Mouse (Mus musculus): Measurements from ENCODE around the gene Macrod2.

The Macrod2 gene

DNA sequence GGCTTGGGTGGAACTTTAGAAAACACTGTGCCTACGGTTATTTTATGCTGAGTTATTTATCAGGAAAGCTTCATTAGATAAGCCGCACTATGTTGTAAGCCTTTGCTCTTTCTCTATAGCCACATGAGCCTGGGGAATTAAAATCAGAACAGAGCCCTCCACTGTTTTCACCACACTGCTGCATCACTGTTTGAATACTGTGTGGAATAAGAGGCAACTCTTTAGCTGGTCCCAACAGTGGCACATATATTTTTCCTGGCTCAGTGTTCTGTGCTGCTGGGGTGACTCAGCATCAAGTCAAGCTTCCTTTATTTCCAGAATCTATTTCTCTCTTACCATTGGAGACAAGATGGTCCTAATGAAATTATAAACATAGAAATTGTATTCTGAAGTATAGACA, 1481.8 kb downstream of the Macrod2 start:
- DNase-seq: no peak

- DNase-seq: no peak
These were observed 1483.4 kb downstream of the Macrod2 start for GRCm38 (mm10) chr2:141878473-141878872.

DNA sequence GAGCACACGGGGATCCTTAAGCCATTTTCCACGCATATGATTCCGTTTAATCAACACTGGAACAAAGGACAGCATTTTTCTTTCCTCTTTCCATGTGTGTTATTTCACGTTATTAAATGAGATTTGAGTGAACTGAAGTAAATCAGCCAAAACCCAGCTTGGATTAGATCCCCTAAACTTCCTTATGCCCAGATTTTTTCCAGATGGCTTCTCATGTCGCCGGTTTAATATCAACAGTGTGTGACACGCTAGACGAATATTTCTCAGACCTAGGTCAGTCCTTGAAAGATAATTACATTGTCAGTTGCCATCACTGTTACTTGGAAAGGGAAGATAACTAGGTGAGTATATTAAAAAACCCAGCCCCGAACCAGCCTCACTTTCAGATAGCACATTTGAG, 1484.6 kb downstream of the Macrod2 start:
- DNase-seq: no peak

GRCm38 (mm10) chr2:141886694-141887474, 1491.8 kb downstream of the Macrod2 start:
- no peak for DNase-seq

DNA sequence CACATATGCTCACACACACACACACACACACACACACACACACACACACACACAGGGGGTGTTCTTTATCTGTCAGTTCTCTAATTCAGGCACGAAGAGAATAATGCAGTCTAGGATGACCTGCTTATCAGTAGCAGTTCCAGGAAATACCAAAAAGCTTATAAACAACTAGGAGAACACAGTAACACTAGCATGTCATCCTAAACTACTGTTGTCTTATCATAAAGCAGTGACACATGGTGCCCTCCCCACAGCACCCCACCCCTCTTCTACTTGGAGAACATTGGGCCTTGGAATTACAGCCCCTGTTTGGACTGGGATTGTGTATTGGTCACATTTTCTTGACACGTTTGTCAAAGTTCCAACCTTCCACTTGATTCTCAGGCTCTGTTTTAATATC, 1494.4 kb downstream of the Macrod2 start:
- DNase-seq: no peak

GRCm38 (mm10) chr2:141897951-141898350, 1502.8 kb downstream of the Macrod2 start:
- DNase-seq: no peak

GRCm38 (mm10) chr2:141911831-141912447, 1516.8 kb downstream of the Macrod2 start:
- DNase-seq: no peak

GRCm38 (mm10) chr2:141913486-141913885, 1518.4 kb downstream of the Macrod2 start:
- no peak for DNase-seq

DNA sequence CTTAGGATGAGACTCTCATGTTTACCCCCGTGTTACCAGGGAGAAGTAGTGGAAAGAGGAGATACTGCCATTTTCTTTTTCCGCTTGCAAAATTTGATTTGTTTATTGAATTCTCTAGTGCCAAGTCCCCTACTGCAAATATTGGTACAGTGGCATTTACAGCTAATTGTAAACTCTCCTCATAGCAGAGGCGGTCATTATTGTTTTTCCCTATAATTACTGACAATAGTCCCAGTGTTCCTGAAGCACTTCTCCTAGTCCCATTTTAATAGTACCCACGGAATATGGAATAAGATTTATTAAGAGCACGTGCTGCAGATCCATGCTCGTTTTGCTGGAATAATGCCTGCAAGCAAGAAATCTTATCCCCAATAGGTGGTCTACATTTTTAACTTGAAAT, 1518.8 kb downstream of the Macrod2 start:
- DNase-seq: no peak

GRCm38 (mm10) chr2:141920377-141920992, 1525.4 kb downstream of the Macrod2 start:
- DNase-seq: no peak

DNA sequence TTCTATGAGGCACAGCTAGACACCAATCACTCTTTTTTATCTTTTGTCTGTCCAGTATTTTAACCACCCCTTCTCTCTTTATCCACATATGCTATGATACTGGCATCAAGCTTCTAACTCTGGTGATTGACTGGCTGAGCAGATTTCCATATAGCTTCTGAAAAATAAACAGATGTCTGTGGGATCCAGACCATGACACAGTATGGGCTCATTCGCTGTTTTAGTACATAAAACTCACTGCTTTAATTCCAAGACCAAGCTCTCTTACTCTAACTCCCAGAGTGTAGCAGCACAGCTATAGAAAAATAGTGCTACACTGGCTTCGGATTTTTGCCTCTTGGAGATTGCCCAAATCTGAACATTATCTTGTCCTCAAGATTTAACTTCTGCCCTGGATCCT, 1540.0 kb downstream of the Macrod2 start:
- no peak for DNase-seq

- no peak for DNase-seq
These were observed 1559.7 kb downstream of the Macrod2 start for GRCm38 (mm10) chr2:141954795-141955194.

- DNase-seq: no peak
These were observed 1560.1 kb downstream of the Macrod2 start for GRCm38 (mm10) chr2:141955197-141955596.

DNA sequence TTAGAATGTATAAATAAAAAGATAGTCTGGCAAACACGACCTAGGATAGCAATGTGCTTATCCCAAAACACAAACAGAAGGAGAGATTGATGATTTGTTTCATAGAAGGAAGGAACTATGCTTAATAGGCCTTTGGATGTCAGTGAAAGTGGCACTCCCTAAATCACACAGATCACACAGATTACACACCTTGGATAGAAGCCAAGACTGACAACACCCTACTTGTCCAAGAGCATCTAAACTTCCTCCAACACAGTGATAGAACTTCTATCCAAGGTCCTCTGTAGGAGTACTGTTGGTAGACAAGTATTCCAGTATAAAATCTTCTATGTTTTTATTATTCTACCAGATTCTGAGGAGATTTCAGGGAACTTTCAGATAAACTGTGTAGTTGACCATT, 1567.8 kb downstream of the Macrod2 start:
- DNase-seq: no peak

- DNase-seq: no peak
These were observed 1588.7 kb downstream of the Macrod2 start for GRCm38 (mm10) chr2:141983664-141984395.

DNA sequence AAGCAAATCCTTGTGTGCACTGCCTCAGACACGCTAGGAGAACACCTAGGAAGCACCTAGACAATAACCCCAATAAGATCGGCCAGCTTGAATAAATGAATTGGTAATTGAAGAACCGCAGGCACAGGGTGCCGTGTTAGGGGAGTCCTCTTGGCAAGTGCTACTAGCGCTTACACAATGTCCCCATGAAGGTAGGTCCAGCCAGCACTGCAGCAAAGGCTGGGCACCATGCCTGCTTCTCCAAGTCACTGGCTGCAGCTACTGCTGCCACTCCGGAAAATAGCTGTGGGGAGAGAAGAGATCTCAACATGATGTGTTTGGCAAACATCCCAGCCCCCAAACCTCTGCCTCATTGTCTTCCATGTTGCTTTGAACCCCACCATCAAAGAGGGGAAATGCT, 1603.8 kb downstream of the Macrod2 start:
- peak; percentile 29 for DNase-seq

GRCm38 (mm10) chr2:142024534-142025155, 1629.5 kb downstream of the Macrod2 start:
- no peak for DNase-seq

DNA sequence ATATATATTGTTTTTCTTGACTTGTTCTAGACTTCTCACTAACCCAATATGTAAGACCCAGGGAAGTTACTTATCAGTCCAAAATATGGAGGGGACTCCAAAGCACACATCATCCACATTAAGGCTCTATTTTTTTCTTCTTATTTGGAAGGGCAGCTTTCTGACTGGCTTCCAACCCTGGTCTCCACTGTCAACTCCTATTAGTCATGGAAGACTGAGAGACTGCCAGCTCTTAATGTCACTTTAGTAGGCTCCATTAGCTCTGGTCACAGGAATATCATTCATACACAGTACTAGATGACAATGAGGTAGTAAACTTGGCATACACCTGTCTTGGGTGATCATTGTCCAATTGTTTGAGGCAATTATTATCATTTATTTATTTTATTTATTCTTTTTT, 1631.6 kb downstream of the Macrod2 start:
- no peak for DNase-seq

DNA sequence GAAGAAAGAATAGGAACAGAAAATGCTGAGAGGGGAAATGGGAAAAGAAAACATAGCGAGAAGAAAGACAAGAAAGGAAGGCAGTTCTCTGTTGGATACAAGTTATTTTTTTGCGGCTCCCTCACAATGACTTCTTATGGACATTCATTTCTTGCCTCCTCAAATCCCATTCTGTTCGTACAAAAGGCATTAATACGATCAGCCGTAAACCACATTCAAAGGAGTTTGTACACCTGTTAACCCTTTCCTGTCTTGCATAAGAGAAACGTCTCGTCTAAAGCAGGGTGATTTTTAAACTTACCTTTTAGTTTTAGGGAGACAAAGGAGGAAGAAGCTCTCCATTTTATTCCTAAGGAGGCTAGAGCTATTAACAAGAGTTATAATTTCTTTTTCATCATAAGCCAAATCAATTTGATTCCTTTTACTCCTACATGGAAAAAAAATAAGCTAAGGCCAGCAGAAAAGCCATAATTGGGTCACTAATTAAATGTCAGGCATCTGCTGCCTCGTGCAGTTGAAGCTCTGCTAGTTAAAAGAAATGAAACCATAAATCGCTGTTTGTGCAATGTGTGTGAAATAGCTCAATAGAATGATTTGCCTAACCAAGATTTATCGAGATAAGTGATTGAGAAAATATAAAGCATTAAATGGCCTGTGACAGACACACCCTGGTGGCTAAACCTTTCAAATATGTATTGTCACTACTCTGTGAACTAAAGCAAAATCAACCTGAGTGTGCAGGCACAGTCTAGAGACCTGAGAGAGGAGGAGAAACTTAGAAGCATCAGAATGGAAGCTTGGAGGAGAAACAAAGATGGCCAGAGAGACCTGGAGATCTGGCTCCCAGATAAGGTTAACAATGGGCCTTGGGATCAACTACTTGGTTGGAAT, 1635.9 kb downstream of the Macrod2 start:
- DNase-seq: no peak

DNA sequence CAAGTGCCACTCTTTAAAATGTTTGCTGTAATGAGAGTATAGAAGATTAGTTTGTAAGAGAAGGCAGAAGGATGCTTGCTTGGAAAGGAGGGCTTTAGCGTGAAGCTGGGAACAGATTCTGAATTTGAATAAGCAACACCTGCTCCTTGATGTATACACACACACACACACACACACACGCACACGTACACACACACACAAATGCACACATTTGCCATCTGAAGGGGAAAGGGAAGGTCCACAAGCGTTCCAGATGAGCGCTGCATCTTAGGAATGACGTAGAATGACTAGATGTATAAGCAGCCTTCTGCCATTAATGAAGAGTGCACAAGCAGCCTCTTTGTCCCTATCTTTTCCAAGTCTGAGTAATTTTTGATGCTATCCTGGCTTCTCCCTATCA, 1660.5 kb downstream of the Macrod2 start:
- DNase-seq: no peak

GRCm38 (mm10) chr2:142057889-142058750, 1663.0 kb downstream of the Macrod2 start:
- DNase-seq: no peak

Measured in kidney, adult 9 months (tissue).